8 mouse cellular contexts compared by ENCODE assay signal in the genomic region with DNA sequence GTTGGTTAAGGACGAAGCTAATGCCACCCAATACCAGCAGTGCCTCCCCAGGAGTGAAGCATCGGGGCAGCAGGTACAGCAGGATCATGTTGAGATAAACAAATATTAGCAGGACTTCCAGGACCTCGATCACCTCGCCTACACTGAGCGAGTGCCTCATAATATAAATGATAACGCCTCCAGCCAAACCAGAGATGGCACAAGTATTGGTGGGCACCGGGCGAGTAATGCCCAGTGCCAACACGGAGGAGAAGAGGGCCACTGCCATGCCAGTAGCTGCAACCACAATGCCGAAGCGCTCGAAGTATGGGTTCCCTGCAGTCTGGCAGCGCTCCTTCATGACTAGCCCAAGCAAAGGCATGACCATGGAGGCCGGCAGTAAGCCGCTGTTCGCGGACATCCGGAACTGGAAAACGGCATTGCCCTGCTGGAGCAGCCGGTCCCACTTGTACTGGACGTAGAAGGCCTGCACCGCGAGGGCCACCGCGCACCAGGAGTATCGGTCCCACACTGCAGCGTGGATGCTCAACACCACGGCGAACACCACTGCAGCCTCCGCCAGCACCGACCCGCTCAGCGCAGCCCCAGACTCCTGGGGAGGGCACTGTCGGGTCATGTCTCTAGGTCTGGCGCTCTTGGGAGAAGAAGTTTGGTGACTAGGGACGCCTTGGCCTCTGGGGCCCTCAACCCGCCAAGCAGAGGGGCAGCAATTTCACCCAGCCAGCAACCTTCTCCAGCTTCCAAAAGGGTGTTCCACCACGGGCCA. TPM values are rescaled to one million over a fixed set of nuclear protein-coding genes. Genes with fewer than 3 reads are reported as not detected.
DNase-seq lines count a peak whose midpoint lies in the region; ATAC-seq and TF ChIP-seq lines count a peak whose summit lies in the region.

No protein-coding gene starts in this region.

- no peak for TF ChIP-seq CTCF in cerebellum, adult 2 months (IDR thresholded peaks at IDR 0.05; ENCODE audit: borderline replicate concordance, insufficient read depth, low read depth, low read length)
- no peak for TF ChIP-seq CTCF in spleen, adult 2 months (IDR thresholded peaks at IDR 0.05; ENCODE audit: extremely low read depth, insufficient read depth, insufficient read length, insufficient replicate concordance)
- TF ChIP-seq CTCF in liver, embryonic 14.5 days (IDR thresholded peaks at IDR 0.05; ENCODE audit: low read depth): 0 out of 2 replicates have a peak, but pooled peaks have one; percentile 3

- H3K27me3 ChIP-seq in cerebellum, adult 2 months (ENCODE audit: control insufficient read depth, insufficient read depth, low read length): no peaks in the 10 kb centered on the region
- no peaks in the 10 kb centered on the region for H3K27me3 ChIP-seq in spleen, adult 2 months (ENCODE audit: control insufficient read depth, insufficient read depth, low read length)
- H3K27me3 ChIP-seq in liver, embryonic 14.5 days (ENCODE audit: control insufficient read depth, insufficient read depth, low read length): no peaks in the 10 kb centered on the region
- no peaks in the 10 kb centered on the region for H3K27me3 ChIP-seq in stomach, embryonic 16.5 days (ENCODE audit: control insufficient read depth, insufficient read depth, low read length)

- no peaks in the 10 kb centered on the region for H3K9me3 ChIP-seq in liver, embryonic 14.5 days (ENCODE audit: control insufficient read depth, low read length)
- H3K9me3 ChIP-seq in stomach, embryonic 16.5 days (replicated peaks; ENCODE audit: control insufficient read depth, low read length): no peaks in the 10 kb centered on the region

- ATAC-seq in liver, embryonic 14.5 days (ENCODE audit: insufficient read depth): peak; percentile 61
- peak; percentile 51 for ATAC-seq in stomach, embryonic 16.5 days (ENCODE audit: insufficient read depth, low FRiP score)

- TF ChIP-seq EP300 in liver, embryonic 14.5 days (IDR thresholded peaks at IDR 0.05; ENCODE audit: low read depth): no peak

- intact Hi-C loops in heart, postnatal 14 days (cut with DNase I): no loop called here

- H3K9ac ChIP-seq in liver, embryonic 14.5 days (replicated peaks): peak overlapping the region; percentile 95
- H3K9ac ChIP-seq in stomach, embryonic 16.5 days (ENCODE audit: low read length): peak overlapping the region; percentile 94

- peak overlapping the region; percentile 69 for H3K4me2 ChIP-seq in liver, embryonic 14.5 days (ENCODE audit: low read depth)
- peak overlapping the region; percentile 97 for H3K4me2 ChIP-seq in stomach, embryonic 16.5 days (ENCODE audit: low read depth, low read length)

- H3K4me3 ChIP-seq in cerebellum, adult 2 months (replicated peaks; ENCODE audit: insufficient read depth, low read depth, low read length): peak overlapping the region; percentile 89
- H3K4me3 ChIP-seq in spleen, adult 2 months (ENCODE audit: extremely low read depth, insufficient read depth, insufficient read length): peak overlapping the region; percentile 99
- H3K4me3 ChIP-seq in liver, embryonic 14.5 days (ENCODE audit: insufficient read depth in 1 of 2, low read depth in 2 of 2, low read length in 2 of 2): peak overlapping the region; percentile 75 to 98
- H3K4me3 ChIP-seq in stomach, embryonic 16.5 days (replicated peaks; ENCODE audit: low read length): peak overlapping the region; percentile 98

- DNase-seq in cerebellum, adult 2 months: peak in 1 of 2 experiments; percentile 20
- no peak for DNase-seq in cerebellum, postnatal 10 days
- no peak for DNase-seq in spleen, adult 2 months (ENCODE audit: low read depth in 1 of 2, low spot score in 2 of 2)
- no peak for DNase-seq in spleen, postnatal 4 days (ENCODE audit: low spot score in 2 of 2)
- DNase-seq in heart, postnatal 14 days: peak; percentile 16 to 23
- DNase-seq in liver, embryonic 14.5 days (ENCODE audit: low read depth in 3 of 3, low spot score in 3 of 3): no peak
- DNase-seq in urinary bladder, postnatal 14 days (ENCODE audit: low spot score): no peak

- H3K27ac ChIP-seq in cerebellum, adult 2 months (ENCODE audit: insufficient read depth, low read length): no peak overlapping the region
- peak overlapping the region; percentile 39; the same call in 1 of the 2 replicates for H3K27ac ChIP-seq in spleen, adult 2 months (ENCODE audit: insufficient read depth, low read length)
- no peak overlapping the region for H3K27ac ChIP-seq in liver, embryonic 14.5 days
- H3K27ac ChIP-seq in stomach, embryonic 16.5 days (ENCODE audit: low read length): no peak overlapping the region; the same call in 1 of the 2 replicates

- H3K4me1 ChIP-seq in cerebellum, adult 2 months (ENCODE audit: control insufficient read depth, insufficient read depth, low read length): peaks cover 10% of the 10 kb centered on the region
- peaks cover 11% of the 10 kb centered on the region; the same call in 1 of the 2 replicates for H3K4me1 ChIP-seq in spleen, adult 2 months (ENCODE audit: control insufficient read depth, insufficient read depth, insufficient read length)
- peaks cover 3 to 13% of the 10 kb centered on the region in 2 experiments for H3K4me1 ChIP-seq in liver, embryonic 14.5 days (replicated peaks; ENCODE audit: control insufficient read depth in 2 of 2, insufficient read depth in 2 of 2, low read length in 1 of 2)
- peaks cover 16% of the 10 kb centered on the region for H3K4me1 ChIP-seq in stomach, embryonic 16.5 days (ENCODE audit: control insufficient read depth, insufficient read depth, low read length)

- 11% methylated on average over 38 of the region's 38 CpGs for WGBS in cerebellum, adult 2 months
- WGBS in spleen, adult 2 months: 14% methylated on average over 38 of the region's 38 CpGs
- WGBS in liver, embryonic 14.5 days (ENCODE audit: insufficient replicate concordance): 8% methylated on average over 38 of the region's 38 CpGs
- 10% methylated on average over 38 of the region's 38 CpGs for WGBS in stomach, embryonic 16.5 days

- no peak for TF ChIP-seq POLR2A in cerebellum, adult 2 months (IDR thresholded peaks at IDR 0.05; ENCODE audit: borderline replicate concordance, insufficient read depth, low read length)
- TF ChIP-seq POLR2A in spleen, adult 2 months (IDR thresholded peaks at IDR 0.05; ENCODE audit: low read depth, low read length): no peak

- no peaks in the 10 kb centered on the region for H3K36me3 ChIP-seq in spleen, adult 2 months (ENCODE audit: control insufficient read depth, insufficient read depth, low read length)
- H3K36me3 ChIP-seq in liver, embryonic 14.5 days (replicated peaks; ENCODE audit: control insufficient read depth, insufficient read depth, low read depth): no peaks in the 10 kb centered on the region
- no peaks in the 10 kb centered on the region for H3K36me3 ChIP-seq in stomach, embryonic 16.5 days (ENCODE audit: control insufficient read depth, insufficient read depth, low read length)

RNA-seq across cellular contexts. Expression of gene Dolk, which starts 0.5 kb away (rescaled TPM):
- 20.8 and 21.8 TPM in 2 replicates for polyA plus RNA-seq in cerebellum, adult 2 months (2012; rRNA removed)
- polyA plus RNA-seq in spleen, adult 2 months (2012; rRNA removed): 11.0 and 11.6 TPM in 2 replicates
- total RNA-seq in heart, postnatal 14 days (2021): 10 to 100 TPM; 24.5 to 24.7 TPM
- polyA plus RNA-seq in liver, embryonic 14.5 days (2012; rRNA removed): 4.6 and 5.1 TPM in 2 replicates
- 10.9 and 11.4 TPM in 2 replicates for polyA plus RNA-seq in liver, embryonic 14.5 days (2014; fragmentation: Nextera tagmentation; extraction: Ambion mirVana)
- polyA plus RNA-seq in stomach, embryonic 16.5 days (2015; fragmentation: Nextera tagmentation; extraction: Ambion mirVana): 32.4 and 34.0 TPM in 2 replicates

RNA-seq across cellular contexts. Expression of gene Nup188, which starts 0.6 kb away (rescaled TPM):
- polyA plus RNA-seq in cerebellum, adult 2 months (2012; rRNA removed): 19.4 and 22.9 TPM in 2 replicates
- 32.4 and 45.2 TPM in 2 replicates for polyA plus RNA-seq in spleen, adult 2 months (2012; rRNA removed)
- 10 to 100 TPM; 20.9 to 22.1 TPM for total RNA-seq in heart, postnatal 14 days (2021)
- 15.7 and 16.1 TPM in 2 replicates for polyA plus RNA-seq in liver, embryonic 14.5 days (2012; rRNA removed)
- polyA plus RNA-seq in liver, embryonic 14.5 days (2014; fragmentation: Nextera tagmentation; extraction: Ambion mirVana): 19.1 and 20.8 TPM in 2 replicates
- 26.0 and 30.5 TPM in 2 replicates for polyA plus RNA-seq in stomach, embryonic 16.5 days (2015; fragmentation: Nextera tagmentation; extraction: Ambion mirVana)

RNA-seq across cellular contexts. Expression of gene Gm28038, which starts 4.8 kb away (rescaled TPM):
- polyA plus RNA-seq in cerebellum, adult 2 months (2012; rRNA removed): not detected in 2 replicates
- polyA plus RNA-seq in spleen, adult 2 months (2012; rRNA removed): not detected in 2 replicates
- 1 to 10 TPM in 1 of 2 experiments, not detected in 1; 2.2 TPM for total RNA-seq in heart, postnatal 14 days (2021)
- polyA plus RNA-seq in liver, embryonic 14.5 days (2012; rRNA removed): not detected in 2 replicates
- polyA plus RNA-seq in liver, embryonic 14.5 days (2014; fragmentation: Nextera tagmentation; extraction: Ambion mirVana): not detected in 2 replicates
- not detected in 2 replicates for polyA plus RNA-seq in stomach, embryonic 16.5 days (2015; fragmentation: Nextera tagmentation; extraction: Ambion mirVana)

RNA-seq across cellular contexts. Expression of gene Phyhd1, which starts 19.6 kb away (rescaled TPM):
- 25.7 and 30.2 TPM in 2 replicates for polyA plus RNA-seq in cerebellum, adult 2 months (2012; rRNA removed)
- 18.1 and 24.1 TPM in 2 replicates for polyA plus RNA-seq in spleen, adult 2 months (2012; rRNA removed)
- 10 to 100 TPM; 50.1 to 66.9 TPM for total RNA-seq in heart, postnatal 14 days (2021)
- 15.9 and 18.1 TPM in 2 replicates for polyA plus RNA-seq in liver, embryonic 14.5 days (2012; rRNA removed)
- polyA plus RNA-seq in liver, embryonic 14.5 days (2014; fragmentation: Nextera tagmentation; extraction: Ambion mirVana): 9.8 and 10.3 TPM in 2 replicates
- 13.3 and 13.5 TPM in 2 replicates for polyA plus RNA-seq in stomach, embryonic 16.5 days (2015; fragmentation: Nextera tagmentation; extraction: Ambion mirVana)

RNA-seq across cellular contexts. Expression of gene Gm28035, which starts 45.2 kb away (rescaled TPM):
- 8.5 and 8.6 TPM in 2 replicates for polyA plus RNA-seq in cerebellum, adult 2 months (2012; rRNA removed)
- polyA plus RNA-seq in spleen, adult 2 months (2012; rRNA removed): 6.0 and 9.6 TPM in 2 replicates
- 1 to 10 TPM; 4.1 to 4.6 TPM for total RNA-seq in heart, postnatal 14 days (2021)
- 0.90 and 1.1 TPM in 2 replicates for polyA plus RNA-seq in liver, embryonic 14.5 days (2012; rRNA removed)
- polyA plus RNA-seq in liver, embryonic 14.5 days (2014; fragmentation: Nextera tagmentation; extraction: Ambion mirVana): 0.04 TPM in 1 of 2 replicates, not detected in the other
- polyA plus RNA-seq in stomach, embryonic 16.5 days (2015; fragmentation: Nextera tagmentation; extraction: Ambion mirVana): 0.24 and 0.30 TPM in 2 replicates

Comparison
In these comparisons a context has a peak if more than half of its experiments do, and no peak if none do; other contexts are left out.
1. DNase-seq: peak in heart, postnatal 14 days (2 of 2); none in cerebellum, postnatal 10 days (0 of 2), spleen, adult 2 months (0 of 2), spleen, postnatal 4 days (0 of 2), liver, embryonic 14.5 days (0 of 3) and urinary bladder, postnatal 14 days (single experiment).
2. Peak in every context shown above with its lines, with median percentiles within 50 percentile points of each other: H3K4me3 ChIP-seq.